Mouse (Mus musculus) stomach, embryonic 16.5 days (tissue): Measurements from ENCODE around the gene Tnfrsf18. TPM values are rescaled to one million over a fixed set of nuclear protein-coding genes. Genes with fewer than 3 reads are reported as not detected.

Experiments
- ATAC-seq: fragments of 200-750 bp; cut with Nextera tagmentation; 2 replicates; pipeline ENCODE4 v1.8.0; 2017; ENCODE audit warnings: moderate number of reproducible peaks, moderate TSS enrichment; ENCODE audit not compliant: insufficient read depth, low FRiP score
- H3K27ac ChIP-seq: fragments of 300-500 bp; sonication (generic); 2 replicates; pipeline ENCODE4 v1.5.1; 2014; ENCODE audit warnings: low read length
- H3K27me3 ChIP-seq: fragments of 300-500 bp; sonication (generic); 2 replicates; pipeline ENCODE4 v1.6.1; 2014; ENCODE audit warnings: low read length, control low read depth, mixed read lengths; ENCODE audit not compliant: control insufficient read depth, insufficient read depth
- H3K36me3 ChIP-seq: fragments of 300-500 bp; sonication (generic); 2 replicates; pipeline ENCODE4 v1.6.1; 2014; ENCODE audit warnings: low read length; ENCODE audit not compliant: control insufficient read depth, insufficient read depth
- H3K4me1 ChIP-seq: fragments of 300-500 bp; sonication (generic); 2 replicates; pipeline ENCODE4 v1.6.1; 2014; ENCODE audit warnings: low read length, control low read depth, mixed read lengths; ENCODE audit not compliant: control insufficient read depth, insufficient read depth
- H3K4me2 ChIP-seq: fragments of 300-500 bp; sonication (generic); 2 replicates; pipeline ENCODE4 v1.6.1; 2014; ENCODE audit warnings: low read depth, low read length, mixed read lengths
- H3K4me3 ChIP-seq: fragments of 300-500 bp; sonication (generic); replicated peaks from 2 replicates; pipeline ENCODE4 v1.5.1; 2014; ENCODE audit warnings: mild to moderate bottlenecking, low read length
- H3K9ac ChIP-seq: fragments of 300-500 bp; sonication (generic); 2 replicates; pipeline ENCODE4 v1.6.1; 2014; ENCODE audit warnings: low read length
- H3K9me3 ChIP-seq: fragments of 300-500 bp; sonication (generic); replicated peaks from 2 replicates; pipeline ENCODE4 v1.6.1; 2016; ENCODE audit warnings: low read length, control low read depth; ENCODE audit not compliant: control insufficient read depth
- WGBS: fragments of 180-500 bp; shearing (Covaris S2); extraction: QIAGEN DNeasy Blood & Tissue Kit; methylation state at CpG from one replicate; pipeline ENCODE4 v1.1.7; 2014; 5-methylcytosine and 5-hydroxymethylcytosine counted together
- polyA plus RNA-seq: library from polyadenylated mRNA; unstranded; fragments of >200 nt; fragmentation: Nextera tagmentation; extraction: Ambion mirVana; gene quantifications from 2 replicates; pipeline ENCODE4 v1.2.1, GENCODE M21; 2015

Tnfrsf18 gene
- polyA plus RNA-seq = 2.4 and 3.1 TPM in 2 replicates

DNA sequence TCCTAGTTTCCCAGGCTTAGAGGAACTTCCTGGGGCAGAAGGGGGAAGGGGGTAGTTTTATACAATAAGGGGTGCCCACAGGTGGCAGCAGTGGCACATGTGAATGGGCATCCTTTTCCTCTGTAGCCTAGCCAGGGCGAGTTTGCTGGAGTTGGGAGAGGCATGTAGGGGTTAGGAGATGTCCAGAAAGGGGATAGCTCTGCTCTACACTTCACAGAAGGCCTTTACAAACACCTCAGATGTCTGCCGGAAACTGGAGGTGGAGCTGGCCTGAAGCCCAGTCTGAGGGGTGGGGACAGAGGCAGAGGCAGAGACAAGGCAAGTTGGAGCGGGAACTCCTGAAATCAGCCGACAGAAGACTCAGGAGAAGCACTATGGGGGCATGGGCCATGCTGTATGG is at the start of gene Tnfrsf18:
Tnfrsf18 (plus strand) TSS at position 152 of the 400 bp plus-strand sequence.
- Histone ChIP-seq H3K4me3 (no peak within 1 kb of the TSS), H3K27ac (peak within 1 kb of the TSS; percentile 39; the same call in 1 of the 2 replicates), H3K4me2 (no peak within 1 kb of the TSS), H3K27me3 (no peaks in the 10 kb centered on the region), H3K9me3 (no peaks in the 10 kb centered on the region), H3K4me1 (peaks cover 18% of the 10 kb centered on the region), H3K36me3 (peaks cover 5% of the 10 kb centered on the region; the same call in 1 of the 2 replicates), H3K9ac (peak within 1 kb of the TSS; percentile 16)
- ATAC-seq = peak; percentile 60; the same call in 1 of the 2 replicates
- 28% methylated on average over 4 of the region's 4 CpGs for WGBS

DNA sequence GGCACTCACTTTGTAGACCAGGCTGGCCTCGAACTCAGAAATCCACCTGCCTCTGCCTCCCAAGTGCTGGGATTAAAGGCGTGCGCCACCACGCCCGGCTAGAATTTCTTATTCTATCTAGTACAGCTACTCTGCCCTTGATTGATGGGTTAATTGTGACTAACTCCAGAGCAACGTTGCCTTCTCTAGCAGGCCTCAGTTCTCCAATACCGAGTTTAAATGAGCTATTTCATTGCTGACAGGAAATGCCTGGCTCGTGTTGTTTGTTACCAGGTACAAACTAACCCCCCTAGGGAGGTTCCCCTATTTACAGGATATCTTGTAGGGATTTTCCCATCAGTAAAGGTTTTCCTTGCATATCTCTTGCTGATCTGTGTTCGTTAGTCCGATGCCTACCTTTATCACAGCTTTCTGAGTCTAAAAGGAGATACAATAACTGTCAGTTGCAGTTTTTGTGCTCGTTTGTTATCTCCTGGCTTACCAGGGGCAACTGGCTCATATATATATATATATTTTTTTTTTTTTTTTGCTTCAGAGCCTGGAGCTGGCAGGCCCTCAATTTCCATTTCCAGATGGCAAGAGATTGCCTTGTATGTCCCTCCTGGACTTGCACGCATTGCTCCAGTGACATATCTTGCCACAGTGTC is 44.4 kb upstream of the Tnfrsf18 start:
- ATAC-seq = no peak
- Histone ChIP-seq H3K27me3 (no peaks in the 10 kb centered on the region; the same call in 1 of the 2 replicates), H3K36me3 (no peaks in the 10 kb centered on the region), H3K9ac (no peak overlapping the region), H3K4me1 (no peaks in the 10 kb centered on the region), H3K4me2 (no peak overlapping the region), H3K9me3 (no peaks in the 10 kb centered on the region), H3K27ac (no peak overlapping the region), H3K4me3 (no peak overlapping the region)
- 75% methylated on average over 12 of the region's 12 CpGs for WGBS

DNA sequence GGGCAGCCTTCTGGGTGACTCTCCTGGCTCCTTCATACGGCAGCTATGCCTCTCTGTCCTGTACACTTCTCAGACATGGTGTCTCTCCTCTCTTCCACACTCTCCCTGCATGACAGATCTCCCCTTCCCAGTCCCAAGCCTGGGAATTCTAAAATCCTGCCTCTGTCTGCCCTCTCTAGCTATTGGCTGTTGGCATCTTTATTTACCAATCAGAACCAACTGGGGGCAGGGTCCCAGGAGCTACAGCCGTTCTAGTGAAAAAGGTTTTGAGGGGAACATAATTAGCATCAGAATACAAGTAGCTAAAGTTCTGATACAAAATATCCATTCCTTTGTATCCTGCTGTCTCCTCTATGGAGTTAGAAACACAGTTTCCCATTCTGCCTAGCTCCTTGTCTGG is 42.2 kb upstream of the Tnfrsf18 start:
- H3K36me3 ChIP-seq = no peaks in the 10 kb centered on the region
- H3K4me3 ChIP-seq = no peak overlapping the region
- no peaks in the 10 kb centered on the region; the same call in 1 of the 2 replicates for H3K27me3 ChIP-seq
- no peak overlapping the region for H3K27ac ChIP-seq
- no peak overlapping the region for H3K4me2 ChIP-seq
- no peaks in the 10 kb centered on the region for H3K9me3 ChIP-seq
- no peak for ATAC-seq
- H3K4me1 ChIP-seq = no peaks in the 10 kb centered on the region
- 14% methylated on average over 2 of the region's 2 CpGs for WGBS
- no peak overlapping the region for H3K9ac ChIP-seq

DNA sequence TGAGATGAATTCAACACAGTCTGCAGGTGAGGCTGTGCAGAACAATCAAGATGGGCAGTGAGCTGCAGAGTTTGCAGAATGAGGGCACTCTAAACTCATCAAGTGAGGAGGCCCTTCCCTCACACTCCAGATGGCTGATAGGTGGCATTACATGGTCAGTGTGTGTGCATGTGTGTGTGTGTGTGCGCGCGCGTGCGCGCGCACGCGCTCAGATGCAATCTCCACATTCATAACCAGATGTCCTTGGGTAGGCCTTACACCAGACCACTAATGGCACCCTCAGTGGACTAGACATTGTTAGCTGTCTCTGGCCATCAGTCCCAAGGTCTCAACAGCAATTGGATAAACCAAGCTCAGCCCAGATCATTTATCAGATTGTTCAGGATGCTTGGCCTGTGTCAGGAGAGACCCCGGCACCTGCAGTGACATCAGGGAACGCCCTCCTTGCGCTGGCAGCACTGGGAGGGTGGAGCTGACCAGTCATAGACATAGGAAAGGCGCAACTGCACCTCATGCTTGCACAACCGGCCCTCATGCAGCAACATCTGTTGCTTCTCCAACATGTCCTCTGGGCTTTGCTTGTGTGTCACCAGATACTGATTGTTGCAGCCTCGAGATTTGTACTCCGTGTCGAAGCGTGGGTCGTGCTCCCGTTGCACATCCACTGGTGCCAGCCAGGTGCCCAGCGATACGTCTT is 34.6 kb upstream of the Tnfrsf18 start:
- H3K27me3 ChIP-seq = no peaks in the 10 kb centered on the region
- H3K36me3 ChIP-seq = no peaks in the 10 kb centered on the region; the same call in 1 of the 2 replicates
- no peaks in the 10 kb centered on the region for H3K9me3 ChIP-seq
- ATAC-seq = no peak
- peak overlapping the region; percentile 96; the same call in 1 of the 2 replicates for H3K27ac ChIP-seq
- peak overlapping the region; percentile 89 for H3K9ac ChIP-seq
- peak overlapping the region; percentile 69 for H3K4me3 ChIP-seq
- peaks cover 21% of the 10 kb centered on the region for H3K4me1 ChIP-seq
- H3K4me2 ChIP-seq = peak overlapping the region; percentile 94
- 84% methylated on average over 22 of the region's 22 CpGs for WGBS

DNA sequence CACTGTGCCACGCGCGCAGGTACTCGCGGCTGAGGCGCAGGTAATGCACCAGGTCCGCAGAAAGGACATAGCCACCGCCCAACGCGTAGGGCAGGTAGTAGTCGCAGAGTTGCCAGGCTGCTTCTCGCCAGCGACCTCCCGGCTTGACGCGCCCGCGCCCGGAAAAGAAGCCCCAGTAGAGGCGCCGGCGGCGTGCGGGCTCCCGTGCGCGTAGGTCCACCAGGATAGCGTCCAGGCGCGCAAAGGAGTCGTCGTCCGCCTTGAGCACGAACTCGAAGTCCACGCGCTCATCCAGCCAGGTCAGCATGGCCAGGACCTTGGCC is 34.1 kb upstream of the Tnfrsf18 start:
- ATAC-seq = no peak

DNA sequence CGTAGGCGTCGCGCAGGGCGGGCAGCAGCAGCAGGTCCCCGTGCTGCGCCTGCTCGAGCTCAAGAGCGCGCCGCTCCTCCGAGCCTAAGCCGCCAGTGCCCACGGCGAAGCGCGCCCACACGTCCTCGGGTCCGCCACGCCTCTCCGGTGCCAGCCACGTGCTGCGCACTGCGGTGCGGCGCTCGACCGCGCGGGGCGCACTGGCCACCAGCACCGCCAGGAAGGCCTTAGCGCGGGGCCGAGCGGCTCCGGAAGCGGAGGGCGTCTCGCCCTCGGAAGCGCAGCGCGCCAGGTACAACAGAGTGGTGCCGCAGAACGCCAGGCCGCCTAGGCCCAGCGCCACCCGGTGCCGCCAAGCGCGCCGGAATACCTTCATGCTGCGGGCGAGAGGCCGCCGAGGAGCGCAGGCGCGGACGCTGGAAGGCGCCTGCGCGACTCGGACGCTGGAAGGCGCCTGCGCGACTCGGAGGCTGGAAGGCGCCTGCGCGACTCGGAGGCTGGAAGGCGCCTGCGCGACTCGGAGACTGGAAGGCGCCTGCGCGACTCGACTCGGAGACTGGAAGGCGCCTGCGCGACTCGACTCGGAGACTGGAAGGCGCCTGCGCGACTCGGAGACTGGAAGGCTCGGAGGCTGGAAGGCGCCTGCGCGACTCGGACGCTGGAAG is 33.6 kb upstream of the Tnfrsf18 start, which contains the start of the genes B3galt6 and Sdf4:
B3galt6 (minus strand) TSS at position 409 of the 665 bp plus-strand sequence.
Sdf4 (plus strand) TSS at position 632 of the 665 bp plus-strand sequence.
- Histone ChIP-seq H3K4me2 (peak within 1 kb of the TSS; percentile 94), H3K9ac (peak within 1 kb of the TSS; percentile 94), H3K4me1 (peaks cover 21% of the 10 kb centered on the region), H3K27ac (peak within 1 kb of the TSS; percentile 97), H3K27me3 (no peaks in the 10 kb centered on the region), H3K36me3 (no peaks in the 10 kb centered on the region; the same call in none of the 2 replicates), H3K4me3 (peak within 1 kb of the TSS; percentile 95), H3K9me3 (no peaks in the 10 kb centered on the region)
- under 1% methylated on average over 99 of the region's 99 CpGs for WGBS
- peak; percentile 88 for ATAC-seq

More for the DNA sequence above, 34.1 kb upstream of the Tnfrsf18 start:
- Histone ChIP-seq H3K4me2 (peak overlapping the region; percentile 94), H3K9ac (peak overlapping the region; percentile 89), H3K4me3 (peak overlapping the region; percentile 69), H3K9me3 (no peaks in the 10 kb centered on the region), H3K27me3 (no peaks in the 10 kb centered on the region), H3K4me1 (peaks cover 21% of the 10 kb centered on the region), H3K27ac (peak overlapping the region; percentile 96), H3K36me3 (no peaks in the 10 kb centered on the region; the same call in 1 of the 2 replicates)
- WGBS = 19% methylated on average over 37 of the region's 37 CpGs

DNA sequence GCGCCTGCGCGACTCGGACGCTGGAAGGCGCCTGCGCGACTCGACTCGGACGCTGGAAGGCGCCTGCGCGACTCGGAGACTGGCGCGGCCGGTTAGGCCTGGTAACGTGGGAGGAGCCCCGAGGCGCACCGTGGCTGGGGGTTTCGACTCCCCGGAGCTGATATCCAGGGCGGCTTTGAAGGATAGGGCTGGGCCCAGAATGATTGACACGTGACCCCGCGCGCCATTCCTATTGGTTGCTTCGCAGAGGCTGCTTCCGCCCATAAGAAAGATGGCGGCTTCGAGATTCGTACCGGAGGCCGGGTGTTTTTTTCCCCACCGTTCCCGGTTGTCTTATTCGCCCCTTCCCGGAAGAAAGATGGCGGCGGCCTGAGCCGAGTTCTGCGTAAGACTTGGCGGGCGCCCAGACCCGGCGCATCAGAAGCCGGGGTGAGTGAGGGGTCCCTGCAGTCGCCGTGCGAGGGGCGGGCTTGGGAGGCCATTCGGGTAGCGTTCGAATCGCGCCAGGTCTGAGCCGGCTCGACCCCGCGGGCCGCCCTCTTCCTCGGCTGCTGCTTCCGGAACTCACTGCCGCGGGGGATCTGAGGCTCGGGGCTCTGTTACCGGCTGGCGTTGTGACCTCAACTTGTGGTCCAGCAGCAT is 32.9 kb upstream of the Tnfrsf18 start:
- under 1% methylated on average over 70 of the region's 70 CpGs for WGBS
- Histone ChIP-seq H3K4me2 (peak overlapping the region; percentile 80), H3K9me3 (no peaks in the 10 kb centered on the region), H3K4me1 (peaks cover 21% of the 10 kb centered on the region), H3K27ac (peak overlapping the region; percentile 97), H3K27me3 (no peaks in the 10 kb centered on the region), H3K9ac (peak overlapping the region; percentile 94), H3K36me3 (no peaks in the 10 kb centered on the region; the same call in none of the 2 replicates), H3K4me3 (peak overlapping the region; percentile 95)
- peak; percentile 91 for ATAC-seq

DNA sequence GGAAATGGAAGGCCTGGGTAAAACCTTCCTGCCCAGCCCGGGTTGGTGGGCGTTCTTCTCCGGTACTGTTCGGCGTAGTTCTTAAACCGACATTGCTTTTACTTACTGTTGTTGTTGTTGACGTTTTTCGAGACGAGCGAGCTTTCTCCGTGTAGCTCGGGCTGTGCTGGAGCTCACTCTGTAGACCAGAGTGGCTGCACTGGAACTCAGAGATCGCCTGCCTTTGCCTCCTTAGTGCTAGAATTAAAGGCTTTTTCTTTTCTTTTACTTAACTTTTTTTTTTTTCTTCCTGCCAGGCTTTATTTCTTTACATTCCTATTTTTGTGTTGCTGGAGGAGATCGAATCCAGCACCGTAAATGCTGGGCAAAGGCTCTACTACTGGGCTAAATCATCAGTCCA is 32.4 kb upstream of the Tnfrsf18 start:
- 6% methylated on average over 15 of the region's 15 CpGs for WGBS
- no peaks in the 10 kb centered on the region for H3K27me3 ChIP-seq

More for the DNA sequence above, 32.4 kb upstream of the Tnfrsf18 start:
- peak overlapping the region; percentile 95 for H3K4me3 ChIP-seq
- H3K4me2 ChIP-seq = peak overlapping the region; percentile 80
- peak overlapping the region; percentile 94 for H3K9ac ChIP-seq
- no peak for ATAC-seq
- H3K4me1 ChIP-seq = peaks cover 21% of the 10 kb centered on the region
- H3K9me3 ChIP-seq = no peaks in the 10 kb centered on the region
- peak overlapping the region; percentile 97 for H3K27ac ChIP-seq
- no peaks in the 10 kb centered on the region; the same call in none of the 2 replicates for H3K36me3 ChIP-seq
